Mouse (Mus musculus) adrenal gland, adult 18-20 months (tissue): ENCODE results near the gene Acad9. TPM values are rescaled to one million over a fixed set of nuclear protein-coding genes. Genes with fewer than 3 reads are reported as not detected.
A peak's percentile ranks its signal among the peaks of the same experiment; 100 is the strongest.
"Not testable (repeated sequence)": the region's sequence is repeated elsewhere in the genome, so short reads cannot be mapped to it uniquely, and the experiment has no call there.

Experiments used
- DNase-seq, 2 experiments: peaks; one replicate each; pipeline ENCODE4 v3.0.0; 2021 to 2022; ENCODE audit warnings: low spot score in 2 of 2
- total RNA-seq, 2 experiments: library from RNA; stranded (reverse); gene quantifications; 1 replicate in 1 of 2; 2 replicates in 1 of 2; pipeline ENCODE4 v1.2.3; 2021

The Acad9 gene
- total RNA-seq, 2 experiments from 2014 or later = 38.9 to 46.9 TPM

DNA sequence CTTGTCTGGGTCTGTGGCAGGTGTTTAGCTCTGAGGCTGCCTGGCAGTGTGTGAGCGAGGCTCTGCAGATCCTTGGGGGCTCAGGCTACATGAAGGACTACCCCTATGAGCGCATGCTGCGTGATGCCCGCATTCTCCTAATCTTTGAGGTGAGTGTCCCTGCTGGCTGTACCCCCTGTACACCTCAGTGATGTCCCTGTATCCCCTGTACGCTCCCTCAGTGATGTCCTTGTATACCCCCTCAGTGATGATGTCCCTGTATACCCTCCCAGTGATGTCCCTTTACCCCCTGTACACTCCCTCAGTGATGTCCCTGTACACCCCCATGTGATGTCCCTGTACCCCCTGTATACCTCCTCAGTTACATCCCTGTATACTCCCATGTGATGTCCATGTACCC is 19.6 kb downstream of the Acad9 start:
- DNase-seq = peak in 1 of 2 experiments; percentile 0

GRCm38 (mm10) chr3:36087591-36087990 is 21.8 kb downstream of the Acad9 start:
- DNase-seq = peak in 1 of 2 experiments; percentile 1

GRCm38 (mm10) chr3:36095371-36095770 is 29.6 kb downstream of the Acad9 start:
- DNase-seq = no peak

GRCm38 (mm10) chr3:36116076-36116475 is 50.3 kb downstream of the Acad9 start:
- no peak for DNase-seq

GRCm38 (mm10) chr3:36119684-36120548 is 54.1 kb downstream of the Acad9 start:
- DNase-seq = no peak

DNA sequence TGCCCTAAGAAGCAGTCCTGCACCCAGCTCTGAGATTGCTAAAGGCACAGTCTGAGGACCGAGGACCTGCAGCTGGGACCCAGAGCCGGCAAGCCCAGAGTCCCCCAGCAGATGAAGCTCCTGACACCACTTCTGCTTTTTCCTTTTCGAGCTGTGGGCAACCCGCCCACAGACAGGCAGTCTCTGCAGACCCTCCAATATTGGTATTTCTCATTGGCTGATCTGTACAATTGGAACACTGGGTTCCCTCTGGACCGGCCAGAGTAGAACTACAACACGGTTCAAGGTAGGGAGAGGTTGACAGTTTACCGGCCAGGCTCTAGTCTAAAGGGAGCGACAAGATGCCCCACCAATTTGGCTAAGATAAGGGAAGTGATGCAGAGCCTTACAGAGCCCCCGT is 60.4 kb downstream of the Acad9 start:
- DNase-seq = not testable (repeated sequence)

DNA sequence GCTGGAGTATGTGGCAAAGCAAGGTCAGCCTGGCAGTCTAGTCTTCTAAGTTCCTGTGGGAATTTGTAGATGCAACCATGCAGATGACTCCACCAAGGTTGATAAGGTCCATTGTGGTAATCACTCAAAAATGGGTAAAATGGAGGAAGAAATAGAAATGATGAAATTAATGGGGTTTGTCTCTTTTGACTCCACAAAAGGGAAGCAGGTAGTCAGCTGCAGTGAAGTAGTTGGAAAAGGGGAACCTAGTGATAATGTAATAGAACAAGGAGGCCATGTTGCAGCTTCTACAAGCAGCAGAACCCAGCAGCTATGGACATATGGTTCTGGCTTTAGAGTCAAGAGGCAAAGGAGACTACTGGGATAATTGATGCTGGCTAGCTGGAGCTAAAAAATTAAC is 70.4 kb downstream of the Acad9 start:
- no peak for DNase-seq

DNA sequence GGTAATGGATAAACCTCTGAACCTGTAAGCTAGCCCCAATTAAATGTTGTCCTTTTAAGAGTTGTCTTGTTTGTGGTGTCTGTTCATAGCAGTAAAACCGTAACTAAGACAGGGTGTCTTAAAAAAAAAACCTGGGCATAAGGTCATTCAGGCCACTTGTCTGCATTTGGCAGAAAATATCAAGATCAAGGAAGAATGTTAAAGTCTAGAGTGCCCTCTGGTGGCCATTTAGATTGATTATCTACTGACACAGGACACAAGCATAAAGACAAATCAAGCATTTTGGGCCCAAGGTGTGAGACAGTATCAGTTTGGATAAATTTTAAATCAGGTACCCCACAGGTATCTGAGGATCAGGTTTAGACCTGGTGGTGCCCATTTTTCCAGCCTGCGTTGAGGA is 71.8 kb downstream of the Acad9 start:
- peak in 1 of 2 experiments; percentile 13 for DNase-seq

- DNase-seq = no peak
Measured at GRCm38 (mm10) chr3:36138171-36138660, 72.4 kb downstream of the Acad9 start.

DNA sequence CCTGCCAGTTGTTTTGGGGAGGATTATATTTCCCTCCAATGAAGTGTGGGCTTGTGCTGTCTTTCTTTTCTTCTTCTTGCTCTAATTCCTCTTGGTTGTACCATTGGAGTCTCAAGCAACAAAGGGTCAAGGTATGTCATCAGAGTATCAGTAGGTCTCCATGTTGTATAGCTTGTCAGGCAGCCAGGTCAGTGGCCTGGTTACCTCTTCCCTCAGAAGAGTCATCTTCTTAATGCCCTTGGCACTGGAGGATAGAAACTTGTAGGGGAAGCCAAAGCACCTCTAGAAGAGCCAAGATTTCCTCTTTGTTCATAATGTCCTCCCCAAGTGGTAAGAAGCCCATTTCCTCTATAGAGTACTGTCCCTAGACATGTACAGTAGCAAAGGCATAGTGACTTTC is 73.2 kb downstream of the Acad9 start:
- no peak for DNase-seq

Other genes with a start within 250 kb of the Acad9 start
- 10 to 100 TPM; 55.9 to 72.4 TPM for gene Dcun1d1, start 128.5 kb upstream of the Acad9 start, total RNA-seq
- gene Mccc1, start 65.3 kb upstream of the Acad9 start, total RNA-seq = 100 to 1,000 TPM; 128 to 133 TPM
- gene Ccdc144b, start 12.4 kb upstream of the Acad9 start, total RNA-seq = under 1 TPM; 0.13 to 0.22 TPM
- 1 to 10 TPM; 5.8 to 7.4 TPM for gene D3Ertd254e, start 85.0 kb downstream of the Acad9 start, total RNA-seq
- not detected for gene Qrfpr, start 156.3 kb downstream of the Acad9 start, total RNA-seq